Mouse (Mus musculus) lung, postnatal 36 days (tissue): ENCODE measurements around the gene Hacd1.

Experiments
- DNase-seq: peaks from one replicate; pipeline ENCODE4 v3.0.0; 2022; ENCODE audit warnings: mixed read lengths

The Hacd1 gene

DNA sequence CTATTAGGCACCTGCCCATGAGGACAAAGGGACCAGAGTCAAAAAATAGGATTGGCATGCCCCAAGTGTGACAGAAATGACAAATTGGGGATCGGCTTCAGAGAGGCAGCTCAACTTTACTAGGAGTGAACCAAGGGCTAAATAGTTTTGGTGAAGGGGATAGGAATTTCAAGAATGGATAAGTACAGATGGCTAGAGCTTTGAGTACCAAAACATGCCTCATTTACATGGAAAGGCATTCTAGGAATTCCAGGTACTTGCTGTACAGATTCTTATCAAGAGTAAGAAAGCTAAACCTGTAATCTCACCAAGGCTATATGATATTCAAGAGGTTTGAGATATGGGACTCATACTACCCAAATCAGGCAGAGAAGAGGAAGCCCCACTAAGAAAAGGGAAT is 95.8 kb downstream of the Hacd1 start:
- no peak for DNase-seq

DNA sequence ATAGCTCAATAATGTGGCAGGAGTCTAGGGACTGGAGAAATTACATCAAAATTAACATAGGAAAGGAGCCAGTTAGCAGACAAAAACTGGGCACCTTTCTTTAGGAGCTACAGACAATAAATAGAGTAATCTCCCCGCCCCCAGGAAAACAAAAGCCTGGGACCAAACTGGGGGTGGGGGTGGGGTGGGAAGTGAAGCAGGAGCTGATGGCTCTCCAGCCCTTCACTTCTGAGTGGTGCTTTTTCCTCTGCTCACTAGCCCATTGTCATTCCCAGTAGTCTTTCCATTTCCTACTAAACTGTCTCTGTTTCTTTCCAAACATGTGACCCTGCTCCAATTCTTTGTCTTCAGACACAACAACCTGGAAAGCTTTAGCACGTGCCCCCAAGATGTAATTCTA is 99.5 kb downstream of the Hacd1 start:
- DNase-seq, result no peak

DNA sequence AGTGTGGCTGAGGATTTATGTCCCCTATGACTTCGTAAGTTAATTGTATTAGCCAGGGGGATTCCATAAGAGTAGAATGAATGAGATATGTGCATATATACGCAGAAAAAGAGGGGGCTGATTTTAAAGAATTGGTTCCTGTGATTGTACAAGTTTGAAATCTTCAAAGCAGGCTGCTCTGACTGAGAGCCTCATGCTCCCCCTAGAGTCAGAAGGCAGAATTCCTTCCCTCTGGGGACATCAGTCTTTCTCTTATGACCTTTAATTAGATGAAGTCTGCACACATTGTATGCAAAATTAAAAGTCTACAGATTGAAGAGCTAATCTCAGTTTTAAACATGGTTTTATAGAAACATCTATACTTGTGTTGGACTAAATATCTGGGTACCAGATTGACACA is 117.8 kb downstream of the Hacd1 start:
- peak; percentile 8 for DNase-seq

DNA sequence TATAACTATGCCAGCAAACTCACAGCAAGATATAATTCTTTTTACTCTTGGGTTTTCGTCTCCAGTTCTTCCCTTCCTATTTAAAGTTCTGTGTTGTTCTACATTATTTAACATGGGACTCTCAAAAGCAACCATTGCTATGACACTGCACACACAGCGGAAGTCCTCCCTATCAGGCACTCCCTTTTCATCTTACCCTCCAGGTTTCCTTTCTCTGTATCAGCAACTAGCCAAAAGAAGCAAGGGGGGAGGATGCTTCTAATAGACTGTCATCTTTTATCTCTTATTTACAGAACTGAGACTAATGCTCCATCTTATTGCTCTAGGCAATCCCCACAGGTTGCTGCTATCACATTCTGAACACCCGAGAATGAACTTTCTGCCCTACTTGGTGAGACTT is 120.6 kb downstream of the Hacd1 start:
- DNase-seq, result no peak

DNA sequence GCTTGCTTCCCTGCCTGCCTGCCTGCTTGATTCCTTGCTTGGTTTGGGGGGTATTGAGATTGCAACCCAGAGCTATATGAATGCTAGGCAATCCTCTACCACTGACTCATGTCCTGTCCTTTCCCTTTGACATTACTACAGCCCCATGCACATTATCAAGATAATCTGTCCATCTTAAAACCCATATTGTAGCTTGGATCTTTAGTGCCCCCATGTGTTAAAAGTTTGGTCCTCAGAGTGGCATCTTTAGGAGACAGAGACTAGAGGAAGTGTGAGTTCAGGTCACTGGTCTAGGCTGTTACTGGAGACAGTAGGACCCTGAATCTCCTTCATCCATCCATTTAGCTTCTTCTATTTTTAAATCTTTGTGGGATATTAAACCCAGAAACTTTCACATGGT is 123.7 kb downstream of the Hacd1 start:
- no peak for DNase-seq

DNA sequence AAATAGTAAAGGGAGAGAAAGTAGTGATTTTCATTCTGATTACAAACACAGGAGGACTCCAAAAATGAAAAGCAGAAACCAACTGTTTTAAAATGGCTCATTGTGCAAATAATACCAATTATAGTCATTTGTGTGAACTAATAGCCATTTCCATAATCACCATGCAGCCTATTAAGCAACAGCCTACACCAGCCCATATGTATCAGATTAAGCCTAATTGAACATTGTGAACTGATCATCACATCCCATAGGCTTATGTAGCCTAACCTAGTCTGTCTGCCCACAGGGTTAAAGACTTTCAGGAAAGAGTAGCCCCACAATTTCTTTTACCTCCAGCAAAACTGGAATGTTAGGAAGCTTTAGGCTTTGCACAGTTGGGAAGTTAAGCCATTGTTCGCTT is 125.2 kb downstream of the Hacd1 start:
- DNase-seq, result no peak

DNA sequence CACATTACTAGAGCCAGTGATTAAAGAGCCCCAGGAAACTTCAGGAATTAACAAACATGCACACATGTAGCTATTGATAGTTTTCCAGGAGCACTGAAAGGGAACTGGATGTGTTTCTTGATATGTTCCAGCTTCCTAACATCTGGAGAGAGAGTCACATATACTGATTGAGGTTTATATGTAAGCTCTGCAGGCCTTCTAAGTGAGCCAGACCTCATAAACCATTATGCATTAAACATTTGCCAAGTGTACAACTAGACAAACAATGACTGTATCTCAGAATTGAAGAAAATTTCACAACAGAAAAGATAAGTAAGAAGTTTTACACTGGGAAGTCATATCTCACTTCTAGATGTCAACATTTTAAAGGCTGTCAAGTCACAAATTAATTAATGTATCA is 167.4 kb downstream of the Hacd1 start:
- DNase-seq, result no peak

DNA sequence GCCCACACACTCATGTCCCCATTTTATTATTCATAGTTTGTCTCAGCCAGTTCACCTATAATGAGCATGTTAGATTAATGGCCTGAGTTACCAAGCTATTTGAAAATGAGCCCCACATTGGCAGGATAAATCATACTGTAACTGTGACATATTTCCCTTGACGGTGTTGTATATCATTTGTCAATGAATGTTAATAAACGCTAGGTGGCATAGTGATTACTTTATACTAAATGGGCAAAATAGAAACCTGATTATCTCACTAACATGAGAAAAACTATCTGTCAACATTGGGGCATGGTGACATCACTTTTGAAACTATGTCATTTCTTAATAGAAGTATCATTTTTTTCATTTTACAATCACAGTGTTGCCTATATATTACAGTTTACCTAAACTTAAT is 198.5 kb downstream of the Hacd1 start:
- DNase-seq, result no peak

DNA sequence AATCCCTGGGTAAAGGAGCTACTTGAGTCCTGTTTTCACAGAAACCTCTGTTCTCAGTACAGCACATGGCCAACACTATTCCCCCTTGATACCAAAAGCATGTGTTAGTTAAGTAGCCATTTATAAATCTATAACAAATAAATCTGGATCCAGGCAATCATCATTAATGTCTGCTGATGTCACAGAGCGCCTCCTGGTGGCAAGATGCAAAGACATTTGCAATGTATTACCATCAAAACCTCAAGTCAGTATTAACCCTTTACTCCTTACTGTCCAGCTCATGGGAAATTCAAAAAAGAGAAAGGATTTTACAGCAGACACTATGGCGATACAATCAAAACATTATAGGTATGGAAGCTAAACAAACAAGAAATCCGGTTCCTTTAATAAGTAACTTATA is 200.4 kb downstream of the Hacd1 start:
- peak; percentile 22 for DNase-seq

DNA sequence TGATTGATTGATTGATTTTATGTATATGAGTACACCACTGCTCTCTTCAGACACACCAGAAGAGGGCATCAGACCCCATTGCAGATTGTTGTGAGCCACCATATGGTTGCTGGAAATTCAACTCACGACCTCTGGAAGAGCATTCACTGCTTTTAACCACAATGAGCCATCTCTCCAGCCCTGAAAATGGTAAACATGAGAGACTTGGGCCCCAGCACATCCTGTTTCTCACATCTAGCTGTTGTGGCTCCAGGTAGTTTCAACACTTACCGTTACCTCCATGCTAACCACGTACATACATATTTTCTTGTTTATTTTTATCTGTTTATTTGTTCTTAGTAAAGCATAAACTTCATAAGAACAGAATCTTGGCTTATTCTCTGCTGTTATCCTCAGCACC is 219.6 kb downstream of the Hacd1 start:
- DNase-seq, result no peak

DNA sequence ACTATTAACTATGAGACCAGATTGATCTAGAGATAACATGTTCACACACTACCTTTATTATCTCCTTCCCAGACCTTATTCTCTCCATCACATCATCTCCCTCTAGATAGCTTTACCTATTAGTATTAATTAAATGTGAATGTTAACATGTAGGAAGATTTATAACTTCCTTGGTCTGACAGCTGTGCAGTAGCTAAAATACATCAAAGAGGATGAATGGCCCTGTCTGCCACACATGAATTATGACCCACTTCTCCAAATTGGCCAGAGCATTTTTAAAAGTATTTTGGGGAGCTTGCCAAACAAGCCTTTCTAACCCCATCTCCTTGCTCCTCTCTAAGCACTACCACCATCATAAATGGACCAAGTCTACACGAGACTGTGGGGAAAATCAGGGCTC is 220.9 kb downstream of the Hacd1 start:
- no peak for DNase-seq

DNA sequence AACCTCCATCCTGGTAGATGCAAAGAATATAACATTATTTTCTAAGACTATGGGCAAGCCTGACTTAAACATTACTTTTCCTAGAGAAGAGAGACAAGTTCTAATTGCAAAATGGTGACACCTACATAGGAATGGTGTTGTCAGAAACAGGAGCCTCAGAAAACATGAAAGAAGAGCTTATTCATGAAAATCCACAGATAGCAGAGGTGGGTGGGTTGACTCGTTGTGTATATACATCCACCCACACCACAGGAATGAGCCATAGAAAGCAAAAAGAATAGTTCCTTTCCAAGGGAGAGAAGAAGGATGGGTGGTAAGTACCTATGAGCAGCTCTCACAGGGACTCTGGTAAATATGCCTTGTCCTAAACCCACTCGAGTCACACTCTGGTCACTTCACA is 239.3 kb downstream of the Hacd1 start:
- DNase-seq, result no peak

DNA sequence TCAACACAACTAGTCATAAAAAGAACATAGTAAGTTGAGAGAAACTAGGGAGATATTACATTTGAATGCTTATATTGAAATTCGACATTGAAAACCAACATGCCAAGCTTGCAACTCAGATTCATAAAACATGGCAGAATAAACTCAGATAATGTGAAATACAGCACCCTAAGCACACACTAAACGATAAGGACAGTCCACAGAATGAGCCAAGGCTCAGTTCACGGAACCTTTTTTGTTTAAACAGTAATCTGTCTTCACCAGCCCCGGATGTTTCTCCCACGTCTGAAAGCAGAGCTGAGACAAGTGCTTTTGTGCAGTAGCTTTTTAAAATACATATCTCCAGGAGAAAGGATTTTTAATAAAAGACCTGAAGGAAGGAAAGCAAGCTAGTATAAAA is 247.3 kb downstream of the Hacd1 start:
- no peak for DNase-seq

DNA sequence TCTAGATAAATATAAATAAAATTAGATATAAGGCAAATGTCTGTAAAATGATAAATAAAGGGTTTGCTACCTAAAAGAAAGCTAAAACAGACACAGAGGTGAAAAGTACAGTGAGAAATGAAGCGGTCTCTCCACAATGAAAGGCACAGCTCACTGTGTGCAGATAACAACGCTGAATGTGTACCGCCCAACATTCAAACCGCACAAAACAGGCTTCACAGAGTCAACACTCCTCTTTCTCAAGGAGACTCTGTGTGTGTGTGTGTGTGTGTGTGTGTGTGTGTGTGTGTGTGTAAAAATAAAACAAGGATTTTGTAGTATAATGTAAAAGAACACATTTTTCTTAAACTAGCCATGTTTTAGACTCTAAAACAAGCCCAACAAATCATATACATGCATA is 247.9 kb downstream of the Hacd1 start:
- no peak for DNase-seq

DNA sequence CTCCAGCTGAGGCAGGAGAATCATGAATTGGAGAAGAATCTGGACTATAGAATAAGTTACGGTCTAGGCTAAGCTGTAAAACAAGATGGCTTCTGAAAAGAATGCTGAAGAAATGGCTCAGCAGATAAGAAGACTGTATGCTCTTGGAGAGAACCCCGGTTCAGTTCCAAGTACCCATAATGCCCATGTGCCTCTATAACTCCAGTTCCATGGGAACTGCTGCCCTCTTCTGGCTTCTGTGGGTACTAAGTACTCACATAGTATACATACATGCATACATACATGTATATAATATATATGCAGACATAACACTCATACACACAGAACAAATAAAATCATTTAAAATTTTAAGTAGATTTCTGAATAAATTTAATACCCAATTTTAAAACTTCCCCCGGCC is 249.8 kb downstream of the Hacd1 start:
- no peak for DNase-seq

DNA sequence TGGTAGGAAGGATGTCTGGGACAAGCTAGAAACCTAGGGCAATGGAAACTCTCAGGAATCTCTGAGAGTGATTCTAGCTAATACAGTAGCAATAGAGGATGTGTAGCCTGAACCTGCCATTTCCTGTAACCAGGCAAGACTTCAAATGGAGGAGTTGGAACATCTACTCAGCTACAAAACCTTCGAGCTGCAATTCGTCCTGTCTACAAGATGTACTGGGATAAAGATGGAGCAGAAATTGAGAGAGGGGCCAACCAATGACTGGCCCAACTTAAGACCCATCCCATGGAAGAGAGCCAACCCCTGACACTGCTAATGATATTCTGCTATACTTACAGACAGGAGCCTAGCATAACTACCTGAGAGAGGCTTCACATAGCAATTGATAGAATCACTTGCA is 255.3 kb downstream of the Hacd1 start:
- no peak for DNase-seq
